Mouse (Mus musculus) heart, embryonic 12.5 days (tissue): ENCODE data around the gene Kcnj14. TPM values are rescaled to one million over a fixed set of nuclear protein-coding genes. Genes with fewer than 3 reads are reported as not detected.

ENCODE experiments used
- ATAC-seq: fragments of 200-750 bp; cut with Nextera tagmentation; 2 replicates; pipeline ENCODE4 v1.8.0; 2017; ENCODE audit warnings: moderate TSS enrichment, moderate library complexity; ENCODE audit not compliant: insufficient number of reproducible peaks, low FRiP score
- H3K27ac ChIP-seq: fragments of 300-500 bp; sonication (generic); 2 replicates; pipeline ENCODE4 v1.5.1; 2016; ENCODE audit warnings: mild to moderate bottlenecking, moderate library complexity; ENCODE audit not compliant: poor library complexity, severe bottlenecking
- H3K27me3 ChIP-seq: fragments of 300-500 bp; sonication (generic); replicated peaks from 2 replicates; pipeline ENCODE4 v1.6.1; 2016; ENCODE audit warnings: mild to moderate bottlenecking, moderate library complexity
- H3K36me3 ChIP-seq: fragments of 300-500 bp; sonication (generic); 2 replicates; pipeline ENCODE4 v1.6.1; 2016; ENCODE audit warnings: mild to moderate bottlenecking, moderate library complexity
- H3K4me1 ChIP-seq: fragments of 300-500 bp; sonication (generic); replicated peaks from 2 replicates; pipeline ENCODE4 v1.6.1; 2016; ENCODE audit warnings: mild to moderate bottlenecking
- H3K4me2 ChIP-seq: fragments of 300-500 bp; sonication (generic); 2 replicates; pipeline ENCODE4 v1.6.1; 2016; ENCODE audit warnings: mild to moderate bottlenecking, moderate library complexity
- H3K4me3 ChIP-seq: fragments of 300-500 bp; sonication (generic); 2 replicates; pipeline ENCODE4 v1.5.1; 2016; ENCODE audit warnings: mild to moderate bottlenecking
- H3K9ac ChIP-seq: fragments of 300-500 bp; sonication (generic); 2 replicates; pipeline ENCODE4 v1.6.1; 2016; ENCODE audit warnings: mild to moderate bottlenecking, moderate library complexity
- H3K9me3 ChIP-seq: fragments of 300-500 bp; sonication (generic); replicated peaks from 2 replicates; pipeline ENCODE4 v1.6.1; 2016; ENCODE audit warnings: mild to moderate bottlenecking, moderate library complexity
- WGBS: fragments of 180-500 bp; shearing (Covaris S2); methylation state at CpG from one replicate; pipeline ENCODE4 v1.1.7; 2016; 5-methylcytosine and 5-hydroxymethylcytosine counted together
- polyA plus RNA-seq: library from polyadenylated mRNA; unstranded; fragments of >200 nt; fragmentation: Nextera tagmentation; extraction: Ambion mirVana; gene quantifications from 2 replicates; pipeline ENCODE4 v1.2.1, GENCODE M21; 2016

Kcnj14 gene
- polyA plus RNA-seq, 1 experiment from 2014 or later: 0.70 TPM

DNA sequence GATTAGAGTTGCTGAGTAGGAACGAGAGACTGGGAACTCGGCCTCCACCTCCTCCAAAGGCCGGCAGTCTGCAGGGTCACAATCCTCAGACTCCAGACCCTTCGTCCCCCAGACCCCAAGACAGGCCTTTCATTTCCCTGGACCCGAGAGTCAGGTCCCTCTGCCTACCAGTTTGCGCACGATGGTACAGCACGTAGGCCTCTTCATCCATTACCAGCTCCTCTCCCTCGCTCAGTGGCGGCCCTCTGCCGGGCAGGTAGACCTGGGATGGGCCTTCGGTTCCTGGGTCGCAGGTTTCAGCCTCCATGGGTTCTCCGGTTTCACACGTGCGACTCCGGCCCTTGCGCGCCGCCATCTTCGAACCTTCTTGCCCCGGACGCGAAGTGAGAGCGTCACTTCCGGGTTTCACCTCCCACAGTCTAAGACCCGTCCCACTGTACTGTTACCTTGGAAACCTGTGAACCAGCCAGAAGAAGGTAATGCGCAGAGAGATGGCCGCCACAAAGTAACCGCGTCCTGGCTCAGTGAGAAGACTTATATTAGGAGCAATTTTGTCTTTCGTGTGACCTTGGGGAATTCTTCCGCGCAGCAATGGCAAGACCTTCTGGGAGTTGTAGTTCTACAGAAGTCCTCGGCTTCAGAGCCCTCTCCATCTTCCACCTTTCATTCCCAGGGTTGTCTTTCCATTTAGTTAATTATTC, 6.0 kb upstream of the Kcnj14 start, which contains the start of gene Grwd1:
Gene Grwd1 (minus strand): TSS at position 518 of the 701 bp plus-strand sequence.
- peak within 1 kb of the TSS; percentile 94 for H3K4me2 ChIP-seq
- H3K27ac ChIP-seq: no peak within 1 kb of the TSS; the same call in 1 of the 2 replicates
- H3K36me3 ChIP-seq: peaks cover 38% of the 10 kb centered on the region
- peaks cover 22% of the 10 kb centered on the region for H3K4me1 ChIP-seq
- H3K9me3 ChIP-seq: no peaks in the 10 kb centered on the region
- WGBS: under 1% methylated on average over 35 of the region's 35 CpGs
- peak within 1 kb of the TSS; percentile 89 for H3K4me3 ChIP-seq
- ATAC-seq: peak; percentile 63
- H3K9ac ChIP-seq: peak within 1 kb of the TSS; percentile 79
- peaks cover 45% of the 10 kb centered on the region for H3K27me3 ChIP-seq

DNA sequence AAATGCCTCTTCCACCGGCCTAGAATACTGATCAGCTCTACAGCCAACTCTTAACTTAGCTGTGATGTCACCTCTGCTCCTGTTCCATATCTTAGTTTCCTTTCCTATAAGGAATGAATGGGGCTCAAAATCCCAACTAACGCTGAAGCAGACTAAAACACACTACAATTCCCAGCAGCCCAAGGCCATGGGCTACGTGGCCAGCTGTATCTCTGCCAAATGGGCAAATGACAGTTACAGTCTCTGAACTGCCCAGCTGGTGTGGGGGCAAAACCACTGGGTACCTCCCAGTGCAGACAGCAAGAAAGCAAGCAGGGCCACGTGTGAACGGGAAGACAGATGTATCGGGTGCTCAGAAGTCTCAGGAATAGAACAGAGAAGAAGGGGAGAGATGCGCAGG, 2.0 kb upstream of the Kcnj14 start:
- Histone ChIP-seq H3K36me3 (peaks cover 67% of the 10 kb centered on the region), H3K4me1 (peaks cover 10% of the 10 kb centered on the region), H3K4me3 (no peak overlapping the region), H3K4me2 (no peak overlapping the region), H3K27ac (no peak overlapping the region), H3K9ac (no peak overlapping the region), H3K9me3 (no peaks in the 10 kb centered on the region), H3K27me3 (peaks cover 6% of the 10 kb centered on the region)
- 89% methylated on average over 7 of the region's 7 CpGs for WGBS
- no peak for ATAC-seq

DNA sequence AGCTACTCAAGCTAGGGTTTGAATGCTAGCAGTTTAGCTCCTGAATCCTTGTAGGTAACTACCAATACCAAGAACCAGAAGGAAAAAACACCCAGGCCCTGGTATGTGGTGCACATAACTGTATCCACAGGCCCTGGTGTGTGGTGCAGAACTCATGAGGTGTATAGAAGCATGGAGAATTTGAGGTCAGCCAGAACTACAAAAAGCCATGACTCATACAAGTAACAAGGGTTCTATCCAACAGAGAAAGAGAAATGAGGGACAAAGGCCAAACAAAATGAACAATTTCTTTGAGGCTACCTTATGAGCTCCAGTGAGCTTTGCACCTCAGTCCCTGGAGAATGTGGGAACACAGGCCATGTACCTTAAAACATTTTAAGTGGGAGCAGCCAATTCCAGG, 3.7 kb downstream of the Kcnj14 start:
- Histone ChIP-seq H3K27ac (no peak overlapping the region), H3K9me3 (no peaks in the 10 kb centered on the region), H3K4me2 (no peak overlapping the region), H3K4me3 (no peak overlapping the region), H3K27me3 (peaks cover 24% of the 10 kb centered on the region), H3K4me1 (peaks cover 5% of the 10 kb centered on the region; the same call in 1 of the 2 replicates), H3K9ac (no peak overlapping the region), H3K36me3 (peaks cover 32% of the 10 kb centered on the region)
- no peak for ATAC-seq

DNA sequence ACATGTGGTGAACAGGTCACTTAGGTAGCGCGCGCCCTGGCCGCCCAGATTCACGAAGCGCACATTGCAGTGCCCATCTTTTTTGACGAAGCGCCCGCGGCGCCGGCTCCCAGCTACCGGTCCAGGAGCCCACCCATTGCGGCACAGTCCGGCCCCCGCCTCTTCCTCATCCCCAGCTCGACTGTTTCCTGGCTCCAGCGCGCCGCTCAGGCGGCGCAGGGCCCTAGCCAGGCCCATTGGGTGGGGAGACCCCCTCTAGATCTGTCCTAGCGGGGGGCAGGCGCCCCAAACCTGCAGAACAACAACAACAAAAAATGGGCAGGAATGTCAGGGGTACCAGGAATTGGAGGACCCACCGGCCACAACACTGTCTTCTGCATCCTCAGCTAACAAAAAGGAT, 4.7 kb downstream of the Kcnj14 start:
- ATAC-seq: no peak
- 13% methylated on average over 25 of the region's 25 CpGs for WGBS
- Histone ChIP-seq H3K9me3 (no peaks in the 10 kb centered on the region), H3K9ac (peak overlapping the region; percentile 7; the same call in 1 of the 2 replicates), H3K4me3 (peak overlapping the region; percentile 29; the same call in 1 of the 2 replicates), H3K27ac (no peak overlapping the region), H3K4me2 (peak overlapping the region; percentile 64), H3K36me3 (peaks cover 22% of the 10 kb centered on the region), H3K4me1 (peaks cover 12% of the 10 kb centered on the region), H3K27me3 (peaks cover 27% of the 10 kb centered on the region)

DNA sequence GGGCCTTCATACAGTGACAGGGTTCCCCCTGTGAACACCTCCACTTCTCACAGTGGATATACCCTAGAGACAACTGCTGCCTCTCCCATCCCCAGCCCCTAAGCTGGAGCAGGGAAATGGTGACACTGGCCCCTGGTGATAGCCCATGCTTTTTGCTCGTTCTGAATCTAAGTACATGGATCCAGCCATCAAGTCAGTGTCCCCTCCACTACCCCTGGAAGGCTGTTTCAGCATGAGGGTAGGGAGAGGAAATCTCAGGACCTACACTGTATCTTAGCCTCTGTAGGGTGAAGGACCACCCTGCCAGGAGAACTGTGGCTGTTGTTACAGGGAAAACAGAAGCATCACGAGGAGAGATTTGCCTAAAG, 8.6 kb downstream of the Kcnj14 start:
- Histone ChIP-seq H3K9ac (no peak overlapping the region), H3K4me1 (peaks cover 33% of the 10 kb centered on the region), H3K4me2 (no peak overlapping the region), H3K27me3 (peaks cover 25% of the 10 kb centered on the region), H3K9me3 (no peaks in the 10 kb centered on the region), H3K27ac (no peak overlapping the region), H3K4me3 (no peak overlapping the region), H3K36me3 (peaks cover 21% of the 10 kb centered on the region)
- 57% methylated on average over 2 of the region's 2 CpGs for WGBS
- ATAC-seq: no peak

DNA sequence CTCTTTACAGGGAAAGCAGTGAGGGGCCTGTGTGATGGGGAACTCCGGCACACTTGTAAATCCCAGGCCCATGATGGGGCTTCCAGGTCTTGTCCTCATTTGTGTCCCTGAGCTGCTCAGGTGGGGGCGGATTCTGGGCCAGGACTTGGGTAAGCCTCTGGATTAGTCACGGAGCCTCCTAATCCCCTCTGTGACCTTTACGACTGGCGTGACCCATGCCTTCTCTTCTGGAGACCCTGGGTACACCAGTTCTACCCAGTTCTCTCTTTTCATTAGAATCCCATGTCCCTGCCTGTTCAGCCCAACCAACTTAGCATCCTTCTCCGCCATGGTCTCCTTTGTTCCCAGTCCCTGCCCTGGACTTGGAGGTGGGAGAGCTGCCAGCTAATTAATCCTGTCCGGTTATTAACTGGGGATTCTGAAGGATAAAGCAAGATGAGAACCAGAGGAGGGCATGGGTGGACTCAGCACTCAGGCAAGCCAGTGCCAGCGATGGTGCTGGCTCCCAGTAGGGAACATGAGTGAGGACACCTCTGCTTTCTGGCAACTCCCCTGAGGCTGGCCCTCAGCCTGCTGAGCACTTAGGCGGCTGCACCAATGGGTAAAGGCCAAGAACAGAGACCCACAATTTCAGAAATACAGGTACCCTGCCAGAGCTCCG, 9.1 kb downstream of the Kcnj14 start:
- peaks cover 26% of the 10 kb centered on the region for H3K36me3 ChIP-seq
- WGBS: 68% methylated on average over 10 of the region's 10 CpGs
- peak overlapping the region; percentile 60; the same call in 1 of the 2 replicates for H3K4me2 ChIP-seq
- no peaks in the 10 kb centered on the region for H3K9me3 ChIP-seq
- peaks cover 33% of the 10 kb centered on the region for H3K4me1 ChIP-seq
- no peak for ATAC-seq
- H3K4me3 ChIP-seq: no peak overlapping the region
- H3K9ac ChIP-seq: no peak overlapping the region
- H3K27me3 ChIP-seq: peaks cover 22% of the 10 kb centered on the region
- H3K27ac ChIP-seq: no peak overlapping the region

DNA sequence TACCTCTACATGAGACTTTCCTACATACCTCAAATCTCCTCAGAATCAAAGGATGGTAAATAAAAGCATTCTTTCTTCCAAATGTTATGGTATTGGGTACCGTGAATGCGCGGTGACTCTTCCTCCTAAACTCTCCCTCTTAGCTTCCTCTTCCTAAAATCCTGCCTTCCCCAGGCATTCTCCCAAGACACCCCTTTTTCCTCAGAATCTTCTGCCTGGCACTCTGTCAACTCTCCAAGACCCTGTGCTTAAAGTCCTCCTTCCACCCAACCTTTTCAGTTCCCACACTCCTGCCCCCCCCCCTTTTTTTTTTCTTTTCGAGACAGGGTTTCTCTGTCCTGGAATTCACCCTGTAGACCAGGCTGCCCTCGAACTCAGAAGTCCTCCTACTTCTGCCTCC, 9.7 kb downstream of the Kcnj14 start:
- peaks cover 20% of the 10 kb centered on the region for H3K27me3 ChIP-seq
- 14% methylated on average over 5 of the region's 5 CpGs for WGBS
- H3K27ac ChIP-seq: no peak overlapping the region
- peak overlapping the region; percentile 60 for H3K4me2 ChIP-seq
- H3K4me1 ChIP-seq: peaks cover 30% of the 10 kb centered on the region
- ATAC-seq: no peak
- no peaks in the 10 kb centered on the region for H3K9me3 ChIP-seq
- H3K36me3 ChIP-seq: peaks cover 32% of the 10 kb centered on the region
- peak overlapping the region; percentile 94 for H3K4me3 ChIP-seq
- no peak overlapping the region for H3K9ac ChIP-seq

DNA sequence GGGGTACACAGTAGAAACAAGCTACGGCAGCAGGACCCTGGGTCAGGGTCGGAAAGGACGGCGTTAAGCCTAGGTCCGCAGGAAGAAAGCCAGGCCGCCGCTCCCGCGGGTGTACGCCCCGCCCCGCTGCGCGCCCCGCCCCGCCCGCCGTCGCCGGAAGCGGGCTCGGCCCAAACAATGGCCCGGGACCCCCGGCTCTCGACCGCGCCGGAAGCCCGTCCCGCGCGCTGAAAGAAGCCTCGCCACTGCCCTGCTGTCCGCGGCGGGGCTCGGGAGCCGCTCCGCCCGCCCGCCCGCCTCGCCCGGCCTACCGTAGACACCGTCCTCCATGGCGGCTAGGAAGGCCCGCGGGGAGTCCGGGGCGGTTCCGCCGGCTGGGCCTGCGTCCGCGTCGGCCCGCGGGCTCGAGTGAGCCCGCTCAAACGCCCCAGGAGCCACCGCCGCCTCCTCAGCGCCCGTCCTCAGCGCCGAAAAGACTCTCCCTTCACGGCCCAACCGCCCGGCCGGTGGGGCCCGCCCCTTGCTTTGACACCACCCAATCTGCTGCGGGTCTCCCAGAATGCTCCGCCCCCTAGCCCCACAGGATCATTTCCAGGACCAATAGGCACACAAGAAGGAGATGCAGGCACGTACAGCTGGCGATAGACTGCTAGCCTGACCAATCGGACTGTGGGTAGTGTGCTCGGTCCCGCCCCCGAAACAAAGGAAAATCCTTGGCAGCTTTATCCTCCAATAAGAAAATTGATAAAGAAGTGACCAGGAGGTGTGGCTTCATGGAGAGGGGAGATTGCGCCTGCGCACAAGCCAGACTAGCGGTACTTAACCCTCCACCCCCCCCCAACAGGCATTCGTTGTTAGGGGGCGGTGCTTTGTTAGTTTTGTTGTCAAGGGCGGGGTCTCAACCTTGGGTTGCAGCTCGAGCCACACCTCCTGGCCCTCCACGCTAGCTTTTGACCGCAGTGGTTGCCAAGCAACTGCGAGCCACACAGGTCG, 10.5 kb downstream of the Kcnj14 start, which contains the start of gene Cyth2:
Gene Cyth2 (minus strand): TSS at position 795 of the 993 bp plus-strand sequence.
- H3K4me1 ChIP-seq: peaks cover 28% of the 10 kb centered on the region
- H3K9me3 ChIP-seq: no peaks in the 10 kb centered on the region
- WGBS: 0% methylated on average over 79 of the region's 92 CpGs
- peak; percentile 99 for ATAC-seq
- H3K36me3 ChIP-seq: peaks cover 40% of the 10 kb centered on the region
- peak within 1 kb of the TSS; percentile 100 for H3K27ac ChIP-seq
- peak within 1 kb of the TSS; percentile 82 for H3K4me2 ChIP-seq
- H3K27me3 ChIP-seq: peaks cover 15% of the 10 kb centered on the region
- H3K4me3 ChIP-seq: peak within 1 kb of the TSS; percentile 94
- H3K9ac ChIP-seq: peak within 1 kb of the TSS; percentile 98

DNA sequence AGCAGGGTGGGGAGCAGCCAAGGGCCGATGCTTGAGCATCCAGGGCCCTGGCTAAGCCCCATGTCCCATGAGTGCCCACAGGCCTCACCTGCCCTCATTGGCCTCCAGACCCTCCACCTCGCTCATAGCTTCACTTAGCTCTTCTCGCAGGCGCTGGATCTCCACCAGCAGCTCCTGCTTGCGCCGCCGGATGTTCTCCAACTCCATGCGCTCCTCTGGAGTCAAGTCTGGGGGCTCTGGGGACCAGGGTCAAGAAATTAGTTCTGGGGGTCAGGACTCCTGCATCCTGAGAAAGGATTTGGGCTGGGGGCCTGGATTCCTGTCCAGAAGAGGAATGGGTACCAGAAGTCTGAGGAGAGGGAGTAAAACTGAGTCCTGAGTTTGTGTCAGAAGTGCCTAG, 11.7 kb downstream of the Kcnj14 start:
- H3K4me3 ChIP-seq: peak overlapping the region; percentile 94
- peak overlapping the region; percentile 82 for H3K4me2 ChIP-seq
- no peaks in the 10 kb centered on the region for H3K9me3 ChIP-seq
- no peak overlapping the region for H3K27ac ChIP-seq
- peak overlapping the region; percentile 98 for H3K9ac ChIP-seq
- 0 out of 2 replicates have a peak, but pooled peaks cover 4% of the 10 kb centered on the region for H3K27me3 ChIP-seq
- H3K36me3 ChIP-seq: peaks cover 51% of the 10 kb centered on the region
- no peak for ATAC-seq
- peaks cover 28% of the 10 kb centered on the region for H3K4me1 ChIP-seq
- WGBS: 83% methylated on average over 8 of the region's 8 CpGs

DNA sequence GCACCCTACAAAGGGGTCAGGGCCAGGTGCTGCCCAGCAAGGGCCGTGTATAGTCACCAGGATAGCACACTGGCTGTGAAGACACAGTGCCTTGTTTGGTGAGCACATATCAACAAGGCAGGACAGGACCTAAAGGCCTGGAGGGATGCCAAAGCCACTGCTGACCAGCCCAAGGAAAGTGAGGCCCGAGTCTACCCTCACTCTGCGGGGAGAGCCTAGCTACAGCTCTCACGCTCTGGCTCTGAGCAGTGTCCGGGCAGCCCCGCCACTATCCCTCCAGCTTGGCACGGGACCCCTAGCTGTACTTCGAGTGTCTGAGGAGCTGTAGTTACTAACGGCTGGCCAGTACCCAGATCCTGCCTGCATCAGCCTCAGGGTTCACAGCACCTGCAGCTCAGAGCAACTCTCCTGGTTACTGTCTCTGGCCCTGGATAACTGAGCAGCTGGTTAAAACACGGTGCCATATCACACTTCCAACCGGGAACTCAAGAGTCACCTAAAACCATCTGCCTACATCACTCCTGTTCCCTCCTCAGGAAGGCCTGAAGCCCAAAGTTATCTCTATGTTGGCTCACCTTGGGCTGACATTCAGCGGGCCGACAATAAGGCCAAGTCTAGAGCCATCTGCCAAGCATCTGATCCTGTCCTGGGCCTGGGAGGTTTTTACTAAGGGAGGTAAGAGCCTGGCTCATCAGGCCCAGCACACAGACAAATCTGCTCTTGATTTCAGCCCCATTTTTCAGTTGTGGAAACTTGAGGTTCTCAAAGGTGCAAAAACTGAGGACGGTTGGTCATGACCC, 15.1 kb downstream of the Kcnj14 start:
- Histone ChIP-seq H3K9ac (no peak overlapping the region), H3K27ac (no peak overlapping the region), H3K4me3 (no peak overlapping the region), H3K9me3 (no peaks in the 10 kb centered on the region), H3K27me3 (no peaks in the 10 kb centered on the region), H3K36me3 (peaks cover 72% of the 10 kb centered on the region), H3K4me2 (no peak overlapping the region), H3K4me1 (peaks cover 19% of the 10 kb centered on the region)
- 83% methylated on average over 14 of the region's 14 CpGs for WGBS
- no peak for ATAC-seq
